Mouse (Mus musculus): Measurements from ENCODE around the gene Polr3h. TPM values are rescaled to one million over a fixed set of nuclear protein-coding genes. Genes with fewer than 3 reads are reported as not detected.

The Polr3h gene
- polyA plus RNA-seq, 1 experiment, result 7.4 TPM

- peaks cover 8% of the 10 kb centered on the region for H3K4me1 ChIP-seq (ENCODE audit: control insufficient read depth)
- H3K27me3 ChIP-seq (ENCODE audit: control insufficient read depth), result peaks cover 39% of the 10 kb centered on the region
Measured at GRCm38 (mm10) chr15:81838554-81839235, 87.3 kb downstream of the Polr3h start.

More at GRCm38 (mm10) chr15:81838554-81839235, 87.3 kb downstream of the Polr3h start:
- Histone ChIP-seq H3K36me3 (ENCODE audit: control insufficient read depth) (no peaks in the 10 kb centered on the region), H3K4me3 (replicated peaks) (no peak overlapping the region), H3K9me3 (ENCODE audit: control insufficient read depth, low read length) (no peaks in the 10 kb centered on the region)
- TF ChIP-seq GATA1 (IDR thresholded peaks at IDR 0.05; ENCODE audit: low read length) (no peak), TAL1 (IDR thresholded peaks at IDR 0.05; ENCODE audit: low read length) (no peak)

Other genes starting within 250 kb of the Polr3h start
- gene Chadl, start 229.0 kb downstream of the Polr3h start, polyA plus RNA-seq (2012), result 0.03 TPM in 1 of 2 replicates, not detected in the other
- gene Zc3h7b, start 181.2 kb downstream of the Polr3h start, polyA plus RNA-seq (2012), result 0.78 and 0.85 TPM in 2 replicates
- 43.1 and 44.2 TPM in 2 replicates for gene Rangap1, start 180.7 kb downstream of the Polr3h start, polyA plus RNA-seq (2012)
- gene Tef, start 123.8 kb downstream of the Polr3h start, polyA plus RNA-seq (2012), result 0.26 and 0.90 TPM in 2 replicates
- 1.7 and 2.3 TPM in 2 replicates for gene Tob2, start 67.4 kb downstream of the Polr3h start, polyA plus RNA-seq (2012)
- gene Phf5a, start 54.3 kb downstream of the Polr3h start, polyA plus RNA-seq (2012), result 1.9 and 3.0 TPM in 2 replicates
- gene Aco2, start 53.9 kb downstream of the Polr3h start, polyA plus RNA-seq (2012), result 17.5 and 19.1 TPM in 2 replicates
- not detected in 2 replicates for gene Csdc2, start 10.5 kb upstream of the Polr3h start, polyA plus RNA-seq (2012)
- gene Pmm1, start 34.7 kb upstream of the Polr3h start, polyA plus RNA-seq (2012), result 4.2 and 6.3 TPM in 2 replicates
- not detected in 2 replicates for gene 1700029P11Rik, start 54.3 kb upstream of the Polr3h start, polyA plus RNA-seq (2012)
- gene Xrcc6, start 61.6 kb upstream of the Polr3h start, polyA plus RNA-seq (2012), result 1.2 and 1.4 TPM in 2 replicates
- 2.9 and 4.2 TPM in 2 replicates for gene Desi1, start 107.6 kb upstream of the Polr3h start, polyA plus RNA-seq (2012)
- 3.0 and 10.5 TPM in 2 replicates for gene Snu13, start 121.4 kb upstream of the Polr3h start, polyA plus RNA-seq (2012)
- gene 4930407I10Rik, start 132.9 kb upstream of the Polr3h start, polyA plus RNA-seq (2012), result 0.01 TPM in 1 of 2 replicates, not detected in the other
- gene Mei1, start 143.8 kb upstream of the Polr3h start, polyA plus RNA-seq (2012), result not detected in 2 replicates
- gene Ccdc134, start 201.7 kb upstream of the Polr3h start, polyA plus RNA-seq (2012), result 0.70 and 0.73 TPM in 2 replicates
- 14.2 and 17.0 TPM in 2 replicates for gene Srebf2, start 220.9 kb upstream of the Polr3h start, polyA plus RNA-seq (2012)